ENCODE assay signal across 8 mouse cellular contexts in genomic region chr8:106871931-106872371, GRCm38 (mm10). TPM values are rescaled to one million over a fixed set of nuclear protein-coding genes. Genes with fewer than 3 reads are reported as not detected.
A peak's percentile ranks its signal among the peaks of the same experiment; 100 is the strongest.
DNase-seq lines count a peak whose midpoint lies in the region; ATAC-seq and TF ChIP-seq lines count a peak whose summit lies in the region.

No protein-coding gene starts in this region.

- TF ChIP-seq POLR2A in cerebellum, adult 2 months (IDR thresholded peaks at IDR 0.05; ENCODE audit: borderline replicate concordance, insufficient read depth, low read length): no peak

- WGBS in cerebellum, adult 2 months: under 1% methylated on average over 22 of the region's 22 CpGs
- 1% methylated on average over 22 of the region's 22 CpGs for WGBS in limb, embryonic 11.5 days

- no peak overlapping the region for H3K27ac ChIP-seq in cerebellum, adult 2 months (ENCODE audit: insufficient read depth, low read length)
- H3K27ac ChIP-seq in limb, embryonic 11.5 days (replicated peaks; ENCODE audit: low read depth, low read length): no peak overlapping the region

- TF ChIP-seq CTCF in cerebellum, adult 2 months (IDR thresholded peaks at IDR 0.05; ENCODE audit: borderline replicate concordance, insufficient read depth, low read depth, low read length): 0 out of 2 replicates have a peak, but pooled peaks have one; percentile 12

- no peaks in the 10 kb centered on the region for H3K27me3 ChIP-seq in cerebellum, adult 2 months (ENCODE audit: control insufficient read depth, insufficient read depth, low read length)
- peaks cover 36% of the 10 kb centered on the region for H3K27me3 ChIP-seq in limb, embryonic 11.5 days (ENCODE audit: control insufficient read depth, insufficient read depth, low read length)

- H3K4me2 ChIP-seq in limb, embryonic 11.5 days (ENCODE audit: low read depth, severe bottlenecking): peak overlapping the region; percentile 99

- no peaks in the 10 kb centered on the region for H3K9me3 ChIP-seq in limb, embryonic 11.5 days (ENCODE audit: control insufficient read depth, low read length)

- peak; percentile 64 for DNase-seq in Muller cell, postnatal 12 days (ENCODE audit: inconsistent ontology term)
- peak; percentile 64 for DNase-seq in cerebellum, adult 2 months
- peak; percentile 25 for DNase-seq in forelimb bud, embryonic 11.5 days (ENCODE audit: low read depth, low spot score)
- peak; percentile 76 for DNase-seq in heart, postnatal 4 days
- peak; percentile 73 for DNase-seq in limb, embryonic 11.5 days (ENCODE audit: low spot score)
- peak; percentile 56 for DNase-seq in right cerebral cortex, postnatal 4 days
- DNase-seq in thymus, adult 18-20 months: no peak

- ATAC-seq in limb, embryonic 11.5 days (ENCODE audit: insufficient number of reproducible peaks, low FRiP score, low TSS enrichment, low read depth): no peak
- 0 out of 2 replicates have a peak, but pooled peaks have one; percentile 27 for ATAC-seq in megakaryocyte-erythroid progenitor cell, adult 5-6 weeks (replicated peaks; ENCODE audit: low FRiP score, low TSS enrichment, poor library complexity, severe bottlenecking)

- peak overlapping the region; percentile 30; the same call in 1 of the 2 replicates for H3K9ac ChIP-seq in limb, embryonic 11.5 days (ENCODE audit: low read length)

- H3K4me3 ChIP-seq in cerebellum, adult 2 months (replicated peaks; ENCODE audit: insufficient read depth, low read depth, low read length): peak overlapping the region; percentile 25
- H3K4me3 ChIP-seq in limb, embryonic 11.5 days (ENCODE audit: low read depth, low read length): peak overlapping the region; percentile 19; the same call in 1 of the 2 replicates

- peaks cover 3% of the 10 kb centered on the region; the same call in 1 of the 2 replicates for H3K36me3 ChIP-seq in limb, embryonic 11.5 days (ENCODE audit: control insufficient read depth, insufficient read depth, low read length)

- H3K4me1 ChIP-seq in cerebellum, adult 2 months (ENCODE audit: control insufficient read depth, insufficient read depth, low read length): peaks cover 11% of the 10 kb centered on the region
- peaks cover 31% of the 10 kb centered on the region for H3K4me1 ChIP-seq in limb, embryonic 11.5 days (ENCODE audit: control insufficient read depth, insufficient read depth, low read length)

RNA-seq across cellular contexts. Expression of gene Has3, which starts 1.9 kb away (rescaled TPM):
- polyA plus RNA-seq in cerebellum, adult 2 months (2012; rRNA removed): 1.5 and 1.7 TPM in 2 replicates
- 1 to 10 TPM; 1.3 to 2.4 TPM for total RNA-seq in heart, postnatal 4 days (2021)
- 0.24 and 0.40 TPM in 2 replicates for polyA plus RNA-seq in limb, embryonic 11.5 days (2014; fragmentation: Nextera tagmentation; extraction: Ambion mirVana)
- total RNA-seq in megakaryocyte-erythroid progenitor cell, adult 5-6 weeks (2014; fragmentation: Nextera tagmentation): 0.17 TPM in 1 of 2 replicates, not detected in the other
- total RNA-seq in megakaryocyte-erythroid progenitor cell, adult 5-6 weeks (2017): 0.66 TPM in 1 of 2 replicates, not detected in the other

RNA-seq across cellular contexts. Expression of gene Utp4, which starts 21.5 kb away (rescaled TPM):
- 24.7 and 26.3 TPM in 2 replicates for polyA plus RNA-seq in cerebellum, adult 2 months (2012; rRNA removed)
- 10 to 100 TPM; 25.1 to 30.1 TPM for total RNA-seq in heart, postnatal 4 days (2021)
- polyA plus RNA-seq in limb, embryonic 11.5 days (2014; fragmentation: Nextera tagmentation; extraction: Ambion mirVana): 82.6 and 89.6 TPM in 2 replicates
- 75.1 and 84.5 TPM in 2 replicates for total RNA-seq in megakaryocyte-erythroid progenitor cell, adult 5-6 weeks (2014; fragmentation: Nextera tagmentation)
- total RNA-seq in megakaryocyte-erythroid progenitor cell, adult 5-6 weeks (2017): 73.7 and 79.4 TPM in 2 replicates

Comparison
In these comparisons a context has a peak if more than half of its experiments do, and no peak if none do; other contexts are left out.
1. DNase-seq: peak in Muller cell, postnatal 12 days (single experiment), cerebellum, adult 2 months (2 of 2), forelimb bud, embryonic 11.5 days (single experiment), heart, postnatal 4 days (single experiment), limb, embryonic 11.5 days (single experiment) and right cerebral cortex, postnatal 4 days (single experiment); none in thymus, adult 18-20 months (0 of 2).